Mouse (Mus musculus) brain, embryonic 14.5 days (tissue): ENCODE measurements around the gene Ap1s3.

ENCODE experiments used
- CTCF ChIP-seq: fragments of 200-500 bp; IDR thresholded peaks from 2 replicates; pipeline ENCODE4 v1.5.1; 2012; ENCODE audit warnings: inconsistent platforms, mild to moderate bottlenecking, moderate library complexity, borderline replicate concordance; ENCODE audit not compliant: insufficient read depth, insufficient read length; ENCODE audit errors: extremely low read depth
- POLR2A ChIP-seq: fragments of 200-500 bp; IDR thresholded peaks from 2 replicates; pipeline ENCODE4 v1.6.1; 2012; ENCODE audit warnings: mild to moderate bottlenecking, inconsistent platforms, borderline replicate concordance; ENCODE audit not compliant: poor library complexity, insufficient read depth, insufficient read length, severe bottlenecking; ENCODE audit errors: extremely low read depth

GRCm38 (mm10) chr1:79643411-79644110 is 28.2 kb downstream of the Ap1s3 start:
- TF ChIP-seq POLR2A (no peak), CTCF (no peak)
